Mouse (Mus musculus) spleen, adult 2 months (tissue): ENCODE data around the gene Shc3.

ENCODE experiments used
- CTCF ChIP-seq: fragments of 200-500 bp; IDR thresholded peaks from 2 replicates; pipeline ENCODE4 v1.5.1; 2011; ENCODE audit warnings: mild to moderate bottlenecking, inconsistent platforms; ENCODE audit not compliant: insufficient read depth, insufficient read length, insufficient replicate concordance; ENCODE audit errors: extremely low read depth
- POLR2A ChIP-seq: fragments of 200-500 bp; IDR thresholded peaks from 2 replicates; pipeline ENCODE4 v1.6.1; 2011; ENCODE audit warnings: low read depth, low read length, inconsistent platforms

GRCm38 (mm10) chr13:51408519-51409001 lies 160.7 kb downstream of the Shc3 start, which contains the start of gene S1pr3:
- TF ChIP-seq POLR2A (no peak), CTCF (no peak)
